Mouse (Mus musculus): Measurements from ENCODE around the gene Ccl5.
A peak's percentile ranks its signal among the peaks of the same experiment; 100 is the strongest.

The Ccl5 gene

GRCm38 (mm10) chr11:83538705-83539314 is 8.5 kb upstream of the Ccl5 start:
- DNase-seq: no peak

- DNase-seq: no peak
These were observed 6.5 kb upstream of the Ccl5 start for GRCm38 (mm10) chr11:83536831-83537230.

GRCm38 (mm10) chr11:83534609-83535423 is 4.5 kb upstream of the Ccl5 start:
- DNase-seq: peak; percentile 62

GRCm38 (mm10) chr11:83534143-83534542 is 3.8 kb upstream of the Ccl5 start:
- DNase-seq: no peak

- DNase-seq: no peak
These were observed 2.9 kb upstream of the Ccl5 start for GRCm38 (mm10) chr11:83533192-83533591.

- peak; percentile 14 for DNase-seq
These were observed 1.3 kb downstream of the Ccl5 start for GRCm38 (mm10) chr11:83529024-83529423.

- DNase-seq: no peak
These were observed 8.2 kb downstream of the Ccl5 start, which contains the start of gene Heatr9 for GRCm38 (mm10) chr11:83522075-83522474. Gene Heatr9 (minus strand): TSS chr11:83522175.

- no peak for DNase-seq
These were observed 11.9 kb downstream of the Ccl5 start for GRCm38 (mm10) chr11:83518371-83518770.

- DNase-seq: no peak
These were observed 13.2 kb downstream of the Ccl5 start for GRCm38 (mm10) chr11:83517153-83517552.

- no peak for DNase-seq
These were observed 20.8 kb downstream of the Ccl5 start for GRCm38 (mm10) chr11:83509521-83509920.

GRCm38 (mm10) chr11:83504308-83504707 is 26.0 kb downstream of the Ccl5 start:
- DNase-seq: no peak

- no peak for DNase-seq
These were observed 34.7 kb downstream of the Ccl5 start for GRCm38 (mm10) chr11:83495571-83495970.

GRCm38 (mm10) chr11:83491488-83491887 is 38.8 kb downstream of the Ccl5 start:
- no peak for DNase-seq

Measured in right cerebral cortex, adult 18-20 months (tissue).